Mouse (Mus musculus): ENCODE measurements at regions not wholly inside any gene's neighbourhood (a gene's known extent, or its start where the extent isn't known, plus 50 kb on each side); places are given as distances from the start of the nearest gene placed in this dataset.

- TF ChIP-seq CTCF (IDR thresholded peaks at IDR 0.05; ENCODE audit: extremely low read depth, insufficient read length, insufficient replicate concordance, low read depth, low read length) (no peak), POLR2A (IDR thresholded peaks at IDR 0.05; ENCODE audit: low read depth, low read length) (no peak)
Measured at GRCm38 (mm10) chr13:44663730-44664129, 65.5 kb upstream of the Jarid2 start.

Measured in small intestine, adult 2 months (tissue).